Mouse (Mus musculus): Measurements from ENCODE around the gene Rbms3.

- TF ChIP-seq CTCF (IDR thresholded peaks at IDR 0.05; ENCODE audit: insufficient read depth, low read depth, low read length) (no peak), POLR2A (IDR thresholded peaks at IDR 0.05; ENCODE audit: insufficient read depth, low read depth, low read length) (no peak)
These were observed 477.8 kb downstream of the Rbms3 start for GRCm38 (mm10) chr9:117151951-117152350.
